Mouse (Mus musculus) heart, postnatal 0 days (tissue): Measurements from ENCODE around the gene Klf2.

Experiments
- CTCF ChIP-seq: IDR thresholded peaks from 2 replicates; pipeline ENCODE4 v1.5.1; 2016; ENCODE audit warnings: antibody characterized with exemption, control low read depth, low read depth
- EP300 ChIP-seq: IDR thresholded peaks from 2 replicates; pipeline ENCODE4 v1.6.1; 2016; ENCODE audit warnings: antibody characterized with exemption, low read depth

GRCm38 (mm10) chr8:72301497-72301896, 17.3 kb upstream of the Klf2 start:
- no peak for TF ChIP-seq CTCF
- no peak for TF ChIP-seq EP300
